Mouse (Mus musculus) embryonic facial prominence, embryonic 11.5 days (tissue): ENCODE results near the gene Sbpl. TPM values are rescaled to one million over a fixed set of nuclear protein-coding genes. Genes with fewer than 3 reads are reported as not detected.
"Not testable (repeated sequence)": the region's sequence is repeated elsewhere in the genome, so short reads cannot be mapped to it uniquely, and the experiment has no call there.

Experiments
- ATAC-seq: fragments of 200-750 bp; cut with Nextera tagmentation; replicated peaks from 2 replicates; pipeline ENCODE4 v1.8.0; 2017; ENCODE audit warnings: low read depth; ENCODE audit not compliant: insufficient number of reproducible peaks, low FRiP score, low TSS enrichment
- DNase-seq: peaks from one replicate; pipeline ENCODE4 v3.0.0-alpha.2; 2015; ENCODE audit warnings: low spot score
- H3K27ac ChIP-seq: fragments of 300-500 bp; sonication (generic); replicated peaks from 2 replicates; pipeline ENCODE4 v1.5.1; 2014; ENCODE audit warnings: mild to moderate bottlenecking, low read depth, low read length, control low read depth
- H3K27me3 ChIP-seq: fragments of 300-500 bp; sonication (generic); 2 replicates; pipeline ENCODE4 v1.6.1; 2014; ENCODE audit warnings: mild to moderate bottlenecking, low read length, moderate library complexity, mixed read lengths; ENCODE audit not compliant: control insufficient read depth, insufficient read depth
- H3K36me3 ChIP-seq: fragments of 300-500 bp; sonication (generic); replicated peaks from 2 replicates; pipeline ENCODE4 v1.6.1; 2014; ENCODE audit warnings: low read depth, mild to moderate bottlenecking, low read length, moderate library complexity, mixed read lengths; ENCODE audit not compliant: control insufficient read depth, insufficient read depth
- H3K4me1 ChIP-seq: fragments of 300-500 bp; sonication (generic); 2 replicates; pipeline ENCODE4 v1.6.1; 2014; ENCODE audit warnings: low read length, mixed read lengths; ENCODE audit not compliant: control insufficient read depth, insufficient read depth
- H3K4me2 ChIP-seq: fragments of 300-500 bp; sonication (generic); 2 replicates; pipeline ENCODE4 v1.6.1; 2014; ENCODE audit warnings: low read depth, mild to moderate bottlenecking, control low read depth, low read length, moderate library complexity
- H3K4me3 ChIP-seq: fragments of 300-500 bp; sonication (generic); 2 replicates; pipeline ENCODE4 v1.5.1; 2014; ENCODE audit warnings: low read depth, low read length, control low read depth
- H3K9ac ChIP-seq: fragments of 300-500 bp; sonication (generic); replicated peaks from 2 replicates; pipeline ENCODE4 v1.6.1; 2014; ENCODE audit warnings: mild to moderate bottlenecking, control low read depth, low read length
- H3K9me3 ChIP-seq: fragments of 300-500 bp; sonication (generic); replicated peaks from 2 replicates; pipeline ENCODE4 v1.6.1; 2016; ENCODE audit warnings: mild to moderate bottlenecking, low read length, inconsistent platforms, mixed read lengths; ENCODE audit not compliant: control insufficient read depth
- WGBS: fragments of 180-500 bp; shearing (Covaris S2); extraction: QIAGEN DNeasy Blood & Tissue Kit; methylation state at CpG from one replicate; pipeline ENCODE4 v1.1.7; 2014; 5-methylcytosine and 5-hydroxymethylcytosine counted together
- polyA plus RNA-seq: library from polyadenylated mRNA; unstranded; fragments of >200 nt; fragmentation: Nextera tagmentation; extraction: Ambion mirVana; gene quantifications from 2 replicates; pipeline ENCODE4 v1.2.1, GENCODE M21; 2014

Gene Sbpl
- polyA plus RNA-seq, 1 experiment from 2014 or later: not detected

GRCm38 (mm10) chr17:23969231-23969630 is 14.2 kb upstream of the Sbpl start:
- H3K9ac ChIP-seq: no peak overlapping the region
- 0% methylated on average over 1 of the region's 1 CpGs for WGBS
- ATAC-seq (no peak), DNase-seq (peak; percentile 79)
- H3K4me3 ChIP-seq: no peak overlapping the region
- H3K9me3 ChIP-seq: no peaks in the 10 kb centered on the region
- H3K36me3 ChIP-seq: no peaks in the 10 kb centered on the region
- no peaks in the 10 kb centered on the region for H3K4me1 ChIP-seq
- no peak overlapping the region for H3K27ac ChIP-seq
- no peak overlapping the region for H3K4me2 ChIP-seq
- H3K27me3 ChIP-seq: no peaks in the 10 kb centered on the region

- WGBS: 53% methylated on average over 2 of the region's 2 CpGs
These were observed 13.7 kb upstream of the Sbpl start for GRCm38 (mm10) chr17:23968780-23969179.

GRCm38 (mm10) chr17:23966658-23967401 is 11.8 kb upstream of the Sbpl start:
- H3K27me3 ChIP-seq: no peaks in the 10 kb centered on the region
- H3K36me3 ChIP-seq: no peaks in the 10 kb centered on the region
- H3K9me3 ChIP-seq: no peaks in the 10 kb centered on the region
- no peaks in the 10 kb centered on the region for H3K4me1 ChIP-seq
- H3K9ac ChIP-seq: no peak overlapping the region
- ATAC-seq (no peak), DNase-seq (no peak)
- WGBS: 84% methylated on average over 10 of the region's 10 CpGs
- no peak overlapping the region for H3K4me2 ChIP-seq
- no peak overlapping the region for H3K4me3 ChIP-seq
- H3K27ac ChIP-seq: no peak overlapping the region

More at GRCm38 (mm10) chr17:23968780-23969179, 13.7 kb upstream of the Sbpl start:
- Histone ChIP-seq H3K4me1 (no peaks in the 10 kb centered on the region), H3K4me2 (no peak overlapping the region), H3K36me3 (no peaks in the 10 kb centered on the region), H3K27me3 (no peaks in the 10 kb centered on the region), H3K9me3 (no peaks in the 10 kb centered on the region), H3K27ac (no peak overlapping the region), H3K4me3 (no peak overlapping the region), H3K9ac (no peak overlapping the region)
- DNase-seq (no peak), ATAC-seq (no peak)

GRCm38 (mm10) chr17:23965805-23966425 is 10.8 kb upstream of the Sbpl start:
- Histone ChIP-seq H3K27ac (no peak overlapping the region), H3K36me3 (no peaks in the 10 kb centered on the region), H3K27me3 (no peaks in the 10 kb centered on the region), H3K9ac (no peak overlapping the region), H3K4me1 (no peaks in the 10 kb centered on the region), H3K4me3 (no peak overlapping the region), H3K4me2 (no peak overlapping the region), H3K9me3 (no peaks in the 10 kb centered on the region)
- DNase-seq: no peak
- 43% methylated on average over 6 of the region's 6 CpGs for WGBS
- ATAC-seq: peak; percentile 34

GRCm38 (mm10) chr17:23961573-23962122 is 6.6 kb upstream of the Sbpl start:
- Histone ChIP-seq H3K27ac (no peak overlapping the region), H3K9ac (no peak overlapping the region), H3K36me3 (no peaks in the 10 kb centered on the region), H3K9me3 (no peaks in the 10 kb centered on the region), H3K4me2 (no peak overlapping the region), H3K4me1 (no peaks in the 10 kb centered on the region), H3K27me3 (no peaks in the 10 kb centered on the region), H3K4me3 (no peak overlapping the region)
- 73% methylated on average over 4 of the region's 4 CpGs for WGBS
- DNase-seq (no peak), ATAC-seq (no peak)

- peak; percentile 90 for ATAC-seq
- WGBS: 37% methylated on average over 3 of the region's 3 CpGs
- Histone ChIP-seq H3K4me1 (no peaks in the 10 kb centered on the region), H3K27ac (no peak overlapping the region), H3K36me3 (no peaks in the 10 kb centered on the region), H3K4me2 (no peak overlapping the region), H3K4me3 (no peak overlapping the region), H3K9me3 (no peaks in the 10 kb centered on the region), H3K27me3 (no peaks in the 10 kb centered on the region), H3K9ac (peak overlapping the region; percentile 52)
- peak; percentile 90 for DNase-seq
These were observed 5.1 kb upstream of the Sbpl start for GRCm38 (mm10) chr17:23960084-23960738.

GRCm38 (mm10) chr17:23950828-23951227 is 4.2 kb downstream of the Sbpl start:
- not testable (repeated sequence) for H3K4me3 ChIP-seq, H3K4me1 ChIP-seq, H3K27me3 ChIP-seq, H3K4me2 ChIP-seq, H3K36me3 ChIP-seq, H3K9ac ChIP-seq, H3K9me3 ChIP-seq, H3K27ac ChIP-seq, ATAC-seq, DNase-seq
- WGBS: 77% methylated on average over 4 of the region's 4 CpGs

GRCm38 (mm10) chr17:23949068-23949467 is 6.0 kb downstream of the Sbpl start:
- WGBS: 81% methylated on average over 2 of the region's 2 CpGs

More at GRCm38 (mm10) chr17:23949068-23949467, 6.0 kb downstream of the Sbpl start:
- Histone ChIP-seq H3K4me1 (no peaks in the 10 kb centered on the region), H3K4me3 (no peak overlapping the region), H3K4me2 (no peak overlapping the region), H3K36me3 (no peaks in the 10 kb centered on the region), H3K9me3 (no peaks in the 10 kb centered on the region), H3K9ac (no peak overlapping the region), H3K27ac (no peak overlapping the region), H3K27me3 (no peaks in the 10 kb centered on the region)
- ATAC-seq (no peak), DNase-seq (no peak)
